Mouse (Mus musculus) heart, embryonic 11.5 days (tissue): ENCODE results near the gene Olfr1444. TPM values are rescaled to one million over a fixed set of nuclear protein-coding genes. Genes with fewer than 3 reads are reported as not detected.

ENCODE experiments used
- ATAC-seq: fragments of 200-750 bp; cut with Nextera tagmentation; replicated peaks from 2 replicates; pipeline ENCODE4 v1.8.0; 2017; ENCODE audit warnings: moderate library complexity; ENCODE audit not compliant: insufficient number of reproducible peaks, low FRiP score, low TSS enrichment
- H3K27ac ChIP-seq: fragments of 300-500 bp; sonication (generic); 2 replicates; pipeline ENCODE4 v1.5.1; 2014; ENCODE audit warnings: mild to moderate bottlenecking, low read depth, low read length
- H3K27me3 ChIP-seq: fragments of 300-500 bp; sonication (generic); 2 replicates; pipeline ENCODE4 v1.6.1; 2014; ENCODE audit warnings: mild to moderate bottlenecking, low read length, mixed read lengths; ENCODE audit not compliant: control insufficient read depth, insufficient read depth
- H3K36me3 ChIP-seq: fragments of 300-500 bp; sonication (generic); 2 replicates; pipeline ENCODE4 v1.6.1; 2014; ENCODE audit warnings: mild to moderate bottlenecking, low read length, moderate library complexity, mixed read lengths; ENCODE audit not compliant: control insufficient read depth, insufficient read depth
- H3K4me1 ChIP-seq: fragments of 300-500 bp; sonication (generic); 2 replicates; pipeline ENCODE4 v1.6.1; 2014; ENCODE audit warnings: low read length; ENCODE audit not compliant: control insufficient read depth, insufficient read depth
- H3K4me2 ChIP-seq: fragments of 300-500 bp; sonication (generic); 2 replicates; pipeline ENCODE4 v1.6.1; 2014; ENCODE audit warnings: mild to moderate bottlenecking, moderate library complexity
- H3K4me3 ChIP-seq: fragments of 300-500 bp; sonication (generic); 2 replicates; pipeline ENCODE4 v1.5.1; 2014; ENCODE audit warnings: low read depth, low read length
- H3K9ac ChIP-seq: fragments of 300-500 bp; sonication (generic); 2 replicates; pipeline ENCODE4 v1.6.1; 2014; ENCODE audit warnings: mild to moderate bottlenecking, low read depth, low read length, moderate library complexity
- H3K9me3 ChIP-seq: fragments of 300-500 bp; sonication (generic); replicated peaks from 2 replicates; pipeline ENCODE4 v1.6.1; 2016; ENCODE audit warnings: low read length; ENCODE audit not compliant: control insufficient read depth
- WGBS: fragments of 180-500 bp; shearing (Covaris S2); extraction: QIAGEN DNeasy Blood & Tissue Kit; methylation state at CpG from one replicate; pipeline ENCODE4 v1.1.7; 2014; ENCODE audit not compliant: insufficient replicate concordance; 5-methylcytosine and 5-hydroxymethylcytosine counted together
- polyA plus RNA-seq: library from polyadenylated mRNA; unstranded; fragments of >200 nt; fragmentation: Nextera tagmentation; extraction: Ambion mirVana; gene quantifications from 2 replicates; pipeline ENCODE4 v1.2.1, GENCODE M21; 2014

Olfr1444 gene
- not detected in 2 replicates for polyA plus RNA-seq

- H3K27me3 ChIP-seq = no peaks in the 10 kb centered on the region
Observed at GRCm38 (mm10) chr19:12856983-12857382, at the start of gene Olfr1444. Gene Olfr1444, plus strand, starts transcription at chr19:12857283.

GRCm38 (mm10) chr19:12812644-12813364 lies 44.3 kb upstream of the Olfr1444 start:
- Histone ChIP-seq H3K4me1 (no peaks in the 10 kb centered on the region), H3K36me3 (no peaks in the 10 kb centered on the region), H3K9ac (no peak overlapping the region), H3K27ac (no peak overlapping the region), H3K9me3 (no peaks in the 10 kb centered on the region), H3K27me3 (no peaks in the 10 kb centered on the region), H3K4me3 (no peak overlapping the region), H3K4me2 (no peak overlapping the region)
- no peak for ATAC-seq
- 63% methylated on average over 1 of the region's 1 CpGs for WGBS

More at GRCm38 (mm10) chr19:12856983-12857382, at the start of gene Olfr1444:
- no peak for ATAC-seq
- Histone ChIP-seq H3K9me3 (no peaks in the 10 kb centered on the region; the same call in 1 of the 2 replicates), H3K4me2 (no peak within 1 kb of the TSS), H3K4me1 (no peaks in the 10 kb centered on the region), H3K36me3 (no peaks in the 10 kb centered on the region), H3K9ac (no peak within 1 kb of the TSS), H3K4me3 (no peak within 1 kb of the TSS), H3K27ac (no peak within 1 kb of the TSS)
- WGBS = 38% methylated on average over 1 of the region's 1 CpGs

GRCm38 (mm10) chr19:12813883-12814282 lies 43.2 kb upstream of the Olfr1444 start:
- no peaks in the 10 kb centered on the region for H3K9me3 ChIP-seq
- no peak for ATAC-seq
- no peaks in the 10 kb centered on the region for H3K4me1 ChIP-seq
- no peak overlapping the region for H3K27ac ChIP-seq
- no peak overlapping the region for H3K4me3 ChIP-seq
- no peak overlapping the region for H3K4me2 ChIP-seq
- no peak overlapping the region for H3K9ac ChIP-seq
- WGBS = 70% methylated on average over 1 of the region's 1 CpGs
- no peaks in the 10 kb centered on the region for H3K27me3 ChIP-seq
- no peaks in the 10 kb centered on the region for H3K36me3 ChIP-seq

DNA sequence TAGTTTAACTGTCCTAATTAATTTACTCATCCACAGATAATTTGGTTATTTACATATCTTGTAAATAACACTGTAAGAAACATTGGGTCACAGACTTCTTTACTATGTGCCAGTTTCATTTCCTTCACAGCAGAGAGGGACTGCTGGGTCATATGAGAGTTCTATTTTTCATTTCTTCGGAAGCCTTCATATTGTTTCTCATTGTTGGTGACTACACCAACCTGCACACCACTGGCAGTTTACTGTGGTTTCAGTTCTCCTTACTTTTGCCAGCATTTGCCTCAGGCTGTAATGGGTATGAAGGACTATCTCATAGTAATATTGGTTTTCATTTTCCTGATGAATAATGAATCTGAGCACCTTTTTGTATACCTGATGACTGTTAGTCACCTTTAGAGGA lies 38.6 kb upstream of the Olfr1444 start:
- ATAC-seq = no peak
- WGBS = 79% methylated on average over 1 of the region's 1 CpGs

DNA sequence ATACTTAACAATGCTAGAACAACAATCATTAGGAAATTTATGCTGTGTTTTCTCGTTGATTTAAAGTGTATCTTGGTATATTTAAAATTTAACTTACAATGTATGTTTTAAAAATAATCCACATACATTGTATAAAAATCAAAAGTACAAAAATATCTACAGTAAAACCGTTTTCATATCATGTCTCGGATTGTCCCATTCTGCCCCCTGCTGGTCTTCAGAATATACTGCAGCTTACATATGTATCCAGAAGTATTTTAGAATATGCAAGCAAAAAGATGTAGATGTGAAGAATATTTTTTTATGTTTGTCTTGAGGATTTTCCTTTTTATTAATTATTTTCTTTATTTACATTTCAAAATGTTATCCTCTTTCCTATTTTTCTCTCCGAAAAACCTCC lies 36.7 kb upstream of the Olfr1444 start:
- H3K9ac ChIP-seq = no peak overlapping the region
- H3K27ac ChIP-seq = no peak overlapping the region
- H3K9me3 ChIP-seq = no peaks in the 10 kb centered on the region
- no peaks in the 10 kb centered on the region for H3K36me3 ChIP-seq
- H3K4me2 ChIP-seq = no peak overlapping the region
- no peaks in the 10 kb centered on the region for H3K27me3 ChIP-seq
- WGBS = 30% methylated on average over 4 of the region's 4 CpGs
- ATAC-seq = no peak
- no peaks in the 10 kb centered on the region for H3K4me1 ChIP-seq
- no peak overlapping the region for H3K4me3 ChIP-seq

More for the DNA sequence above, 38.6 kb upstream of the Olfr1444 start:
- H3K9ac ChIP-seq = no peak overlapping the region
- H3K36me3 ChIP-seq = no peaks in the 10 kb centered on the region
- H3K9me3 ChIP-seq = no peaks in the 10 kb centered on the region
- no peaks in the 10 kb centered on the region for H3K4me1 ChIP-seq
- H3K4me2 ChIP-seq = no peak overlapping the region
- no peak overlapping the region for H3K27ac ChIP-seq
- no peak overlapping the region for H3K4me3 ChIP-seq
- H3K27me3 ChIP-seq = no peaks in the 10 kb centered on the region

- ATAC-seq = no peak
- 62% methylated on average over 4 of the region's 4 CpGs for WGBS
- no peak overlapping the region for H3K9ac ChIP-seq
- no peaks in the 10 kb centered on the region for H3K4me1 ChIP-seq
- H3K4me2 ChIP-seq = no peak overlapping the region
- H3K4me3 ChIP-seq = no peak overlapping the region
- no peaks in the 10 kb centered on the region for H3K36me3 ChIP-seq
- H3K27ac ChIP-seq = no peak overlapping the region
- H3K9me3 ChIP-seq = no peaks in the 10 kb centered on the region
- no peaks in the 10 kb centered on the region for H3K27me3 ChIP-seq
Observed at GRCm38 (mm10) chr19:12824549-12824948, 32.5 kb upstream of the Olfr1444 start.

DNA sequence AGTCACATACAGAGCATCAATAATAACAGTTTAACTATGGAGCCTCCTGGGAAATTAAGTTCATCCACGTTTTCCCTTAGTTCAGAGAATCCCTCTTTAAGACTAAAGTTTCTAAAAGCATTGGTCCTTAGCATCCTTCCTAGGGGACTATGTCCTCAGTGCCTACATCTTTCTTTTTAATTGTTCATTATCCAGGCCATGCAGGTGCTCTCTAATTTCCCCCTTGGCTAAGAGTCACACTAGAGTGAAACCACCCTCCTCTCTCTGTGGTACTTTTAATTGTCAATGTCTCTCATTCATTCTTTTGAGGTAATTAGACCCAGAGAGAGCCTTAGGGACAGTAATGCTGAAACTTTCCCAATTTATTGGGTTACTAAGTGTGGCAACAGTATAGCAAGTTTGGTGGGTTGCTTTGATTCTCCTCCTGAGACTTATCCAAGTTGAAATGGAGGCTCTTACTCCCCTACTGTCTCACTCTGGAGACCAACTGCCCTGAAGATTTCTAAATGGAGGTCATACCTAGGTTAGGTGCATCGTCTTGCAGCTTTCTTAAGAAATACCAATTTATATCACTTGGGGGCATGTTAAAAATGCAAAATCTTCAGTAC lies 26.2 kb upstream of the Olfr1444 start:
- 59% methylated on average over 2 of the region's 2 CpGs for WGBS
- ATAC-seq = no peak
- Histone ChIP-seq H3K4me1 (no peaks in the 10 kb centered on the region), H3K4me3 (no peak overlapping the region), H3K27ac (no peak overlapping the region), H3K9ac (no peak overlapping the region), H3K4me2 (no peak overlapping the region), H3K9me3 (no peaks in the 10 kb centered on the region), H3K36me3 (no peaks in the 10 kb centered on the region), H3K27me3 (no peaks in the 10 kb centered on the region)

DNA sequence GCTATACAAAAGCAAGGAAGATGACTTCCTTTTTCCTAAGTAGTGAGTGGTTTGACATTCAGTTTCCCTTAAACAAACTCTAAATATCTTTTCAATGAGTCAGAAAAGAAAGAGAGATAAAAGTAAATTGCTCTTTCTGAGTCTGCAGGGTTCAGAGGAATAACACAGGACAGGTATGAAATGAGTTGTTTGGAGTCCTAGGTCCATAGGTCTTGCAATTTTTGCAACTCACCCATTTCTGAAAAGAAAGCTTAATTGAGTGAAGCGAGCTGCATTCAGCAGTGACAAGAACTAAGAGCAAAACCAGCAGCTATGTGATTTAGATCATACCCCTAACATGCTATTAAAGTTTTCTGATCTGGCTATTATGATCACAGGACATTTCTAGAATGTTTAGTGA lies 25.5 kb upstream of the Olfr1444 start:
- WGBS = 82% methylated on average over 1 of the region's 1 CpGs
- Histone ChIP-seq H3K9me3 (no peaks in the 10 kb centered on the region), H3K9ac (no peak overlapping the region), H3K4me2 (no peak overlapping the region), H3K27me3 (no peaks in the 10 kb centered on the region), H3K4me3 (no peak overlapping the region), H3K4me1 (no peaks in the 10 kb centered on the region), H3K36me3 (no peaks in the 10 kb centered on the region), H3K27ac (no peak overlapping the region)
- no peak for ATAC-seq

GRCm38 (mm10) chr19:12833625-12834024 lies 23.5 kb upstream of the Olfr1444 start:
- 69% methylated on average over 3 of the region's 3 CpGs for WGBS
- ATAC-seq = no peak
- Histone ChIP-seq H3K27me3 (no peaks in the 10 kb centered on the region), H3K9ac (no peak overlapping the region), H3K9me3 (no peaks in the 10 kb centered on the region), H3K27ac (no peak overlapping the region), H3K4me2 (no peak overlapping the region), H3K4me3 (no peak overlapping the region), H3K36me3 (no peaks in the 10 kb centered on the region), H3K4me1 (no peaks in the 10 kb centered on the region)
